Mouse (Mus musculus) megakaryocyte, embryonic 14.5 days (primary cell): ENCODE measurements around the gene Gm7075. TPM values are rescaled to one million over a fixed set of nuclear protein-coding genes. Genes with fewer than 3 reads are reported as not detected.
"Not testable (repeated sequence)": the region's sequence is repeated elsewhere in the genome, so short reads cannot be mapped to it uniquely, and the experiment has no call there.

Experiments
- H3K27me3 ChIP-seq: replicated peaks from 2 replicates; pipeline ENCODE3; 2012; ENCODE audit warnings: inconsistent platforms
- H3K36me3 ChIP-seq: replicated peaks from 2 replicates; pipeline ENCODE3; 2012; ENCODE audit warnings: low read length, inconsistent platforms, mixed read lengths
- H3K4me1 ChIP-seq: 2 replicates; pipeline ENCODE4 v1.6.1; 2012; ENCODE audit warnings: inconsistent platforms
- H3K4me3 ChIP-seq: replicated peaks from 2 replicates; pipeline ENCODE3; 2012; ENCODE audit warnings: moderate library complexity, mild to moderate bottlenecking, inconsistent platforms
- H3K9me3 ChIP-seq: 2 replicates; pipeline ENCODE4 v1.6.1; 2012; ENCODE audit warnings: inconsistent platforms
- FLI1 ChIP-seq: IDR thresholded peaks from 2 replicates; pipeline ENCODE4 v1.6.1; 2012; ENCODE audit warnings: low read length, inconsistent platforms, mixed read lengths
- GATA1 ChIP-seq: IDR thresholded peaks from 3 replicates; pipeline ENCODE4 v1.6.1; 2012; ENCODE audit warnings: mixed read lengths, low read length, inconsistent platforms, borderline replicate concordance
- polyA plus RNA-seq: library from polyadenylated mRNA; stranded (reverse); fragments of >175 nt; gene quantifications from 2 replicates; pipeline ENCODE4 v1.2.3, GENCODE M21; 2012; ENCODE audit warnings: low replicate concordance; ENCODE audit not compliant: insufficient read depth

The Gm7075 gene
- not detected in 2 replicates for polyA plus RNA-seq

- Histone ChIP-seq H3K9me3 (no peaks in the 10 kb centered on the region), H3K27me3 (peaks cover 6% of the 10 kb centered on the region), H3K4me3 (no peak within 1 kb of the TSS), H3K36me3 (no peaks in the 10 kb centered on the region), H3K4me1 (peaks cover 10% of the 10 kb centered on the region)
- TF ChIP-seq GATA1 (no peak), FLI1 (no peak)
Observed at GRCm38 (mm10) chr10:63421739-63422735, at the start of gene Gm7075. Gm7075 (minus strand) TSS chr10:63421789.

- no peaks in the 10 kb centered on the region for H3K36me3 ChIP-seq
- TF ChIP-seq GATA1, result no peak
- no peak for TF ChIP-seq FLI1
Observed at GRCm38 (mm10) chr10:63460935-63461334, 39.3 kb upstream of the Gm7075 start.

GRCm38 (mm10) chr10:63457292-63458128 is 35.9 kb upstream of the Gm7075 start:
- no peaks in the 10 kb centered on the region for H3K27me3 ChIP-seq
- no peak overlapping the region for H3K4me3 ChIP-seq
- no peak for TF ChIP-seq GATA1
- no peak for TF ChIP-seq FLI1
- H3K9me3 ChIP-seq, result no peaks in the 10 kb centered on the region
- no peaks in the 10 kb centered on the region for H3K36me3 ChIP-seq
- H3K4me1 ChIP-seq, result peaks cover 11% of the 10 kb centered on the region

More at GRCm38 (mm10) chr10:63460935-63461334, 39.3 kb upstream of the Gm7075 start:
- Histone ChIP-seq H3K4me1 (peaks cover 8% of the 10 kb centered on the region), H3K27me3 (no peaks in the 10 kb centered on the region), H3K9me3 (no peaks in the 10 kb centered on the region), H3K4me3 (no peak overlapping the region)

GRCm38 (mm10) chr10:63455110-63455878 is 33.7 kb upstream of the Gm7075 start:
- H3K36me3 ChIP-seq, result no peaks in the 10 kb centered on the region
- peaks cover 11% of the 10 kb centered on the region for H3K4me1 ChIP-seq
- no peaks in the 10 kb centered on the region for H3K9me3 ChIP-seq
- H3K4me3 ChIP-seq, result no peak overlapping the region
- TF ChIP-seq FLI1, result no peak
- no peak for TF ChIP-seq GATA1
- no peaks in the 10 kb centered on the region for H3K27me3 ChIP-seq

GRCm38 (mm10) chr10:63453926-63454325 is 32.3 kb upstream of the Gm7075 start:
- no peaks in the 10 kb centered on the region for H3K9me3 ChIP-seq
- no peaks in the 10 kb centered on the region for H3K27me3 ChIP-seq
- TF ChIP-seq FLI1 (no peak), GATA1 (no peak)
- H3K4me1 ChIP-seq, result peaks cover 11% of the 10 kb centered on the region
- H3K36me3 ChIP-seq, result no peaks in the 10 kb centered on the region
- no peak overlapping the region for H3K4me3 ChIP-seq

- not testable (repeated sequence) for H3K4me3 ChIP-seq, H3K36me3 ChIP-seq, H3K4me1 ChIP-seq, H3K27me3 ChIP-seq
- H3K9me3 ChIP-seq, result peaks cover 12% of the 10 kb centered on the region
Observed at GRCm38 (mm10) chr10:63444602-63445387, 23.2 kb upstream of the Gm7075 start.

GRCm38 (mm10) chr10:63439694-63440228 is 18.2 kb upstream of the Gm7075 start:
- Histone ChIP-seq H3K9me3 (peaks cover 10% of the 10 kb centered on the region), H3K36me3 (no peaks in the 10 kb centered on the region), H3K4me1 (peaks cover 9% of the 10 kb centered on the region), H3K27me3 (no peaks in the 10 kb centered on the region), H3K4me3 (no peak overlapping the region)
- no peak for TF ChIP-seq FLI1
- no peak for TF ChIP-seq GATA1

GRCm38 (mm10) chr10:63438736-63439262 is 17.2 kb upstream of the Gm7075 start:
- TF ChIP-seq FLI1 (no peak), GATA1 (no peak)
- H3K36me3 ChIP-seq, result no peaks in the 10 kb centered on the region
- peaks cover 4% of the 10 kb centered on the region; the same call in 1 of the 2 replicates for H3K4me1 ChIP-seq
- no peak overlapping the region for H3K4me3 ChIP-seq
- H3K27me3 ChIP-seq, result no peaks in the 10 kb centered on the region
- peaks cover 3% of the 10 kb centered on the region for H3K9me3 ChIP-seq
